Mouse (Mus musculus): Measurements from ENCODE around the gene Ptprk. TPM values are rescaled to one million over a fixed set of nuclear protein-coding genes. Genes with fewer than 3 reads are reported as not detected.

Gene Ptprk
- polyA plus RNA-seq, 2 experiments, result 3.0 to 3.3 TPM

GRCm38 (mm10) chr10:28138399-28138798, 63.8 kb downstream of the Ptprk start:
- Histone ChIP-seq H3K4me2 (ENCODE audit: low read depth) (no peak overlapping the region), H3K4me1 (replicated peaks; ENCODE audit: control insufficient read depth in 2 of 2, insufficient read depth in 2 of 2, low read length in 1 of 2) (no peaks in the 10 kb centered on the region), H3K4me3 (ENCODE audit: insufficient read depth in 1 of 2, low read depth in 2 of 2, low read length in 2 of 2) (no peak overlapping the region), H3K27me3 (ENCODE audit: control insufficient read depth, insufficient read depth, low read length) (no peaks in the 10 kb centered on the region), H3K9me3 (ENCODE audit: control insufficient read depth, low read length) (no peaks in the 10 kb centered on the region), H3K9ac (replicated peaks) (no peak overlapping the region), H3K36me3 (replicated peaks; ENCODE audit: control insufficient read depth, insufficient read depth, low read depth) (no peaks in the 10 kb centered on the region), H3K27ac (no peak overlapping the region)
- WGBS (ENCODE audit: insufficient replicate concordance), result 47% methylated on average over 4 of the region's 4 CpGs
- no peak for ATAC-seq (ENCODE audit: insufficient read depth)
- TF ChIP-seq EP300 (IDR thresholded peaks at IDR 0.05; ENCODE audit: low read depth), result no peak
- no peak for TF ChIP-seq CTCF (IDR thresholded peaks at IDR 0.05; ENCODE audit: low read depth)
- no peak for DNase-seq (ENCODE audit: low read depth in 3 of 3, low spot score in 3 of 3)

- H3K27ac ChIP-seq, result no peak overlapping the region
- H3K4me2 ChIP-seq (ENCODE audit: low read depth), result no peak overlapping the region
- H3K4me1 ChIP-seq (replicated peaks; ENCODE audit: control insufficient read depth in 2 of 2, insufficient read depth in 2 of 2, low read length in 1 of 2), result no peaks in the 10 kb centered on the region
- H3K27me3 ChIP-seq (ENCODE audit: control insufficient read depth, insufficient read depth, low read length), result no peaks in the 10 kb centered on the region
- no peak for ATAC-seq (ENCODE audit: insufficient read depth)
- H3K36me3 ChIP-seq (replicated peaks; ENCODE audit: control insufficient read depth, insufficient read depth, low read depth), result no peaks in the 10 kb centered on the region
- no peak overlapping the region for H3K4me3 ChIP-seq (ENCODE audit: insufficient read depth in 1 of 2, low read depth in 2 of 2, low read length in 2 of 2)
- no peak for TF ChIP-seq EP300 (IDR thresholded peaks at IDR 0.05; ENCODE audit: low read depth)
- no peak for TF ChIP-seq CTCF (IDR thresholded peaks at IDR 0.05; ENCODE audit: low read depth)
- WGBS (ENCODE audit: insufficient replicate concordance), result 81% methylated on average over 1 of the region's 1 CpGs
- H3K9me3 ChIP-seq (ENCODE audit: control insufficient read depth, low read length), result no peaks in the 10 kb centered on the region
- no peak overlapping the region for H3K9ac ChIP-seq (replicated peaks)
- DNase-seq (ENCODE audit: low read depth in 3 of 3, low spot score in 3 of 3), result no peak
These were observed 69.8 kb downstream of the Ptprk start for GRCm38 (mm10) chr10:28144459-28144858.

- Histone ChIP-seq H3K27me3 (ENCODE audit: control insufficient read depth, insufficient read depth, low read length) (no peaks in the 10 kb centered on the region), H3K4me2 (ENCODE audit: low read depth) (no peak overlapping the region), H3K27ac (no peak overlapping the region), H3K4me1 (replicated peaks; ENCODE audit: control insufficient read depth in 2 of 2, insufficient read depth in 2 of 2, low read length in 1 of 2) (no peaks in the 10 kb centered on the region), H3K4me3 (ENCODE audit: insufficient read depth in 1 of 2, low read depth in 2 of 2, low read length in 2 of 2) (no peak overlapping the region), H3K36me3 (replicated peaks; ENCODE audit: control insufficient read depth, insufficient read depth, low read depth) (no peaks in the 10 kb centered on the region), H3K9ac (replicated peaks) (no peak overlapping the region), H3K9me3 (ENCODE audit: control insufficient read depth, low read length) (no peaks in the 10 kb centered on the region)
- DNase-seq (ENCODE audit: low read depth in 3 of 3, low spot score in 3 of 3), result no peak
- TF ChIP-seq CTCF (IDR thresholded peaks at IDR 0.05; ENCODE audit: low read depth), result no peak
- TF ChIP-seq EP300 (IDR thresholded peaks at IDR 0.05; ENCODE audit: low read depth), result no peak
- ATAC-seq (ENCODE audit: insufficient read depth), result no peak
- WGBS (ENCODE audit: insufficient replicate concordance), result 62% methylated on average over 5 of the region's 5 CpGs
These were observed 70.7 kb downstream of the Ptprk start for GRCm38 (mm10) chr10:28145326-28145725.

GRCm38 (mm10) chr10:28155688-28156685, 81.4 kb downstream of the Ptprk start:
- Histone ChIP-seq H3K9me3 (ENCODE audit: control insufficient read depth, low read length) (no peaks in the 10 kb centered on the region), H3K4me1 (replicated peaks; ENCODE audit: control insufficient read depth in 2 of 2, insufficient read depth in 2 of 2, low read length in 1 of 2) (no peaks in the 10 kb centered on the region), H3K36me3 (replicated peaks; ENCODE audit: control insufficient read depth, insufficient read depth, low read depth) (no peaks in the 10 kb centered on the region), H3K4me3 (ENCODE audit: insufficient read depth in 1 of 2, low read depth in 2 of 2, low read length in 2 of 2) (no peak overlapping the region), H3K27me3 (ENCODE audit: control insufficient read depth, insufficient read depth, low read length) (no peaks in the 10 kb centered on the region), H3K4me2 (ENCODE audit: low read depth) (no peak overlapping the region), H3K9ac (replicated peaks) (no peak overlapping the region), H3K27ac (no peak overlapping the region)
- WGBS (ENCODE audit: insufficient replicate concordance), result 69% methylated on average over 20 of the region's 20 CpGs
- no peak for ATAC-seq (ENCODE audit: insufficient read depth)
- no peak for TF ChIP-seq CTCF (IDR thresholded peaks at IDR 0.05; ENCODE audit: low read depth)
- TF ChIP-seq EP300 (IDR thresholded peaks at IDR 0.05; ENCODE audit: low read depth), result no peak
- no peak for DNase-seq (ENCODE audit: low read depth in 3 of 3, low spot score in 3 of 3)

- Histone ChIP-seq H3K4me2 (ENCODE audit: low read depth) (no peak overlapping the region), H3K27ac (no peak overlapping the region), H3K4me3 (ENCODE audit: insufficient read depth in 1 of 2, low read depth in 2 of 2, low read length in 2 of 2) (no peak overlapping the region), H3K36me3 (replicated peaks; ENCODE audit: control insufficient read depth, insufficient read depth, low read depth) (no peaks in the 10 kb centered on the region), H3K9ac (replicated peaks) (no peak overlapping the region), H3K9me3 (ENCODE audit: control insufficient read depth, low read length) (no peaks in the 10 kb centered on the region), H3K27me3 (ENCODE audit: control insufficient read depth, insufficient read depth, low read length) (no peaks in the 10 kb centered on the region), H3K4me1 (replicated peaks; ENCODE audit: control insufficient read depth in 2 of 2, insufficient read depth in 2 of 2, low read length in 1 of 2) (no peaks in the 10 kb centered on the region)
- TF ChIP-seq CTCF (IDR thresholded peaks at IDR 0.05; ENCODE audit: low read depth) (no peak), EP300 (IDR thresholded peaks at IDR 0.05; ENCODE audit: low read depth) (no peak)
- 75% methylated on average over 4 of the region's 4 CpGs for WGBS (ENCODE audit: insufficient replicate concordance)
- DNase-seq (ENCODE audit: low read depth in 3 of 3, low spot score in 3 of 3) (no peak), ATAC-seq (ENCODE audit: insufficient read depth) (no peak)
These were observed 85.1 kb downstream of the Ptprk start for GRCm38 (mm10) chr10:28159716-28160115.
